ENCODE assay signal across 8 mouse cellular contexts in the genomic region with DNA sequence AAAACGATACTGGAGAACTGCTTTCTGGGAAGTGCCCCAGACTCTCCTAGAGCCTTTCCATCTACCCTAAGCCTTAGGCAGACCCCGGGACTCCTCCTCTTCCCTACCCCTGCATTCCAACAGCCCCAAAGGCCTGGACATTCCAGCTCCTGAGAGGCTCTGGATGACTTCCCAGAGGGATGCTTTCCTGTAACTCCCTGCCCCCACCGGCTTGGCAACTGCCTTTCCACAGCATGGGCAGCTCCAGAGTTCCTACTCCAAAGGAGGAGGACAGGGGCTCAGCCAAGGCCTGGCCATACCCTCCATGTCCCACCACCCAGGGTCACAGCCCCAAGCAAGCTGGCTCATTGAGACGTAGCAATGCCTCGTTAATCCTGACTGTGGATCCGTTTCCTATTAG. TPM values are rescaled to one million over a fixed set of nuclear protein-coding genes. Genes with fewer than 3 reads are reported as not detected.
A peak's percentile ranks its signal among the peaks of the same experiment; 100 is the strongest.
DNase-seq lines count a peak whose midpoint lies in the region; ATAC-seq lines count a peak whose summit lies in the region.

No protein-coding gene starts in this region.

- peak; percentile 22 for DNase-seq in liver
- peak; percentile 42 for DNase-seq in heart, adult 8-10 months (ENCODE audit: low spot score)
- DNase-seq in hindbrain, embryonic 14.5 days (ENCODE audit: low spot score), result no peak
- no peak for DNase-seq in retina, postnatal 1 day
- DNase-seq in MN1 (ENCODE audit: low spot score), result no peak

- H3K4me3 ChIP-seq in liver, embryonic 12.5 days, result no peak overlapping the region
- no peak overlapping the region for H3K4me3 ChIP-seq in hindbrain, embryonic 14.5 days (replicated peaks; ENCODE audit: low read length)
- no peak overlapping the region for H3K4me3 ChIP-seq in lung, embryonic 15.5 days
- H3K4me3 ChIP-seq in forebrain, embryonic 13.5 days, result no peak overlapping the region

- no peak overlapping the region for H3K27ac ChIP-seq in liver, embryonic 12.5 days
- no peak overlapping the region for H3K27ac ChIP-seq in hindbrain, embryonic 14.5 days
- H3K27ac ChIP-seq in lung, embryonic 15.5 days, result peak overlapping the region; percentile 96
- H3K27ac ChIP-seq in forebrain, embryonic 13.5 days, result no peak overlapping the region

- H3K4me2 ChIP-seq in liver, embryonic 12.5 days, result no peak overlapping the region
- H3K4me2 ChIP-seq in hindbrain, embryonic 14.5 days (replicated peaks), result no peak overlapping the region
- H3K4me2 ChIP-seq in lung, embryonic 15.5 days, result no peak overlapping the region
- H3K4me2 ChIP-seq in forebrain, embryonic 13.5 days, result no peak overlapping the region

- H3K36me3 ChIP-seq in liver, embryonic 12.5 days, result peaks cover 28% of the 10 kb centered on the region
- H3K36me3 ChIP-seq in hindbrain, embryonic 14.5 days (replicated peaks; ENCODE audit: control insufficient read depth, insufficient read depth), result peaks cover 46% of the 10 kb centered on the region
- peaks cover 30% of the 10 kb centered on the region for H3K36me3 ChIP-seq in lung, embryonic 15.5 days
- peaks cover 78% of the 10 kb centered on the region for H3K36me3 ChIP-seq in forebrain, embryonic 13.5 days (ENCODE audit: poor library complexity, severe bottlenecking)

- ATAC-seq in liver, embryonic 12.5 days, result no peak; the same call in 1 of the 2 replicates
- peak; percentile 18; the same call in 1 of the 2 replicates for ATAC-seq in hindbrain, embryonic 14.5 days (ENCODE audit: low FRiP score)
- peak; percentile 58 for ATAC-seq in lung, embryonic 15.5 days (ENCODE audit: borderline replicate concordance, extremely low read depth, low FRiP score, low TSS enrichment)
- ATAC-seq in forebrain, embryonic 13.5 days, result no peak

- WGBS in liver, embryonic 12.5 days (ENCODE audit: insufficient replicate concordance), result 70% methylated on average over 6 of the region's 6 CpGs
- WGBS in hindbrain, embryonic 14.5 days, result 49% methylated on average over 6 of the region's 6 CpGs
- 41% methylated on average over 6 of the region's 6 CpGs for WGBS in lung, embryonic 15.5 days
- 39% methylated on average over 6 of the region's 6 CpGs for WGBS in forebrain, embryonic 13.5 days

- peaks cover 26% of the 10 kb centered on the region for H3K4me1 ChIP-seq in liver, embryonic 12.5 days
- H3K4me1 ChIP-seq in hindbrain, embryonic 14.5 days (replicated peaks; ENCODE audit: control insufficient read depth, insufficient read depth, low read length), result peaks cover 26% of the 10 kb centered on the region
- H3K4me1 ChIP-seq in lung, embryonic 15.5 days, result peaks cover 75% of the 10 kb centered on the region
- peaks cover 53% of the 10 kb centered on the region for H3K4me1 ChIP-seq in forebrain, embryonic 13.5 days

- H3K9ac ChIP-seq in liver, embryonic 12.5 days, result no peak overlapping the region
- H3K9ac ChIP-seq in hindbrain, embryonic 14.5 days, result no peak overlapping the region
- H3K9ac ChIP-seq in lung, embryonic 15.5 days, result no peak overlapping the region
- no peak overlapping the region for H3K9ac ChIP-seq in forebrain, embryonic 13.5 days

- 0 out of 2 replicates have a peak, but pooled peaks cover 3% of the 10 kb centered on the region for H3K27me3 ChIP-seq in liver, embryonic 12.5 days (replicated peaks)
- H3K27me3 ChIP-seq in hindbrain, embryonic 14.5 days (ENCODE audit: control insufficient read depth, insufficient read depth, low read length), result no peaks in the 10 kb centered on the region
- H3K27me3 ChIP-seq in lung, embryonic 15.5 days, result no peaks in the 10 kb centered on the region
- H3K27me3 ChIP-seq in forebrain, embryonic 13.5 days, result no peaks in the 10 kb centered on the region

- no peaks in the 10 kb centered on the region for H3K9me3 ChIP-seq in liver, embryonic 12.5 days (replicated peaks)
- H3K9me3 ChIP-seq in hindbrain, embryonic 14.5 days (ENCODE audit: control insufficient read depth, low read length), result no peaks in the 10 kb centered on the region
- no peaks in the 10 kb centered on the region for H3K9me3 ChIP-seq in lung, embryonic 15.5 days
- no peaks in the 10 kb centered on the region; the same call in 1 of the 2 replicates for H3K9me3 ChIP-seq in forebrain, embryonic 13.5 days (replicated peaks)

RNA-seq across cellular contexts. Expression of gene Ptprf, which starts 21.2 kb away (rescaled TPM):
- 18.1 and 19.3 TPM in 2 replicates for polyA plus RNA-seq in liver, embryonic 12.5 days (2016; fragmentation: Nextera tagmentation; extraction: Ambion mirVana)
- 1 to 10 TPM; 3.6 to 6.8 (median 4.6) TPM for total RNA-seq in heart, adult 8-10 months (2022)
- polyA plus RNA-seq in hindbrain, embryonic 14.5 days (2014; fragmentation: Nextera tagmentation; extraction: Ambion mirVana), result 67.1 and 68.2 TPM in 2 replicates
- polyA plus RNA-seq in lung, embryonic 15.5 days (2015; fragmentation: Nextera tagmentation; extraction: Ambion mirVana), result 73.4 and 82.9 TPM in 2 replicates
- 62.9 and 76.1 TPM in 2 replicates for polyA plus RNA-seq in forebrain, embryonic 13.5 days (2015; fragmentation: Nextera tagmentation; extraction: Ambion mirVana)

Comparison
In these comparisons a context has a peak if more than half of its experiments do, and no peak if none do; other contexts are left out.
1. DNase-seq: peak in liver (single experiment) and heart, adult 8-10 months (single experiment); none in hindbrain, embryonic 14.5 days (single experiment), retina, postnatal 1 day (single experiment) and MN1 (single experiment).
2. ATAC-seq: peak in hindbrain, embryonic 14.5 days (single experiment) and lung, embryonic 15.5 days (single experiment); none in liver, embryonic 12.5 days (single experiment) and forebrain, embryonic 13.5 days (single experiment).